Mouse (Mus musculus): ENCODE results near the gene Adgrg7.

Gene Adgrg7

GRCm38 (mm10) chr16:56795481-56796139 lies at the start of gene Adgrg7:
TSS of gene Adgrg7 (minus strand) at chr16:56795855.
- Histone ChIP-seq H3K27me3 (ENCODE audit: control insufficient read depth, insufficient read depth, low read length, poor library complexity, severe bottlenecking) (no peaks in the 10 kb centered on the region), H3K36me3 (ENCODE audit: control insufficient read depth, insufficient read depth, low read length, poor library complexity, severe bottlenecking) (no peaks in the 10 kb centered on the region)
- no peak for DNase-seq (ENCODE audit: low read depth, low spot score)

GRCm38 (mm10) chr16:56842988-56843387 lies 47.3 kb upstream of the Adgrg7 start:
- Histone ChIP-seq H3K27me3 (ENCODE audit: control insufficient read depth, insufficient read depth, low read length, poor library complexity, severe bottlenecking) (no peaks in the 10 kb centered on the region), H3K36me3 (ENCODE audit: control insufficient read depth, insufficient read depth, low read length, poor library complexity, severe bottlenecking) (no peaks in the 10 kb centered on the region)
- DNase-seq (ENCODE audit: low read depth, low spot score), result no peak

- no peaks in the 10 kb centered on the region for H3K27me3 ChIP-seq (ENCODE audit: control insufficient read depth, insufficient read depth, low read length, poor library complexity, severe bottlenecking)
- DNase-seq (ENCODE audit: low read depth, low spot score), result no peak
- H3K36me3 ChIP-seq (ENCODE audit: control insufficient read depth, insufficient read depth, low read length, poor library complexity, severe bottlenecking), result no peaks in the 10 kb centered on the region
These were observed 37.7 kb upstream of the Adgrg7 start for GRCm38 (mm10) chr16:56833312-56833711.

- Histone ChIP-seq H3K36me3 (ENCODE audit: control insufficient read depth, insufficient read depth, low read length, poor library complexity, severe bottlenecking) (no peaks in the 10 kb centered on the region), H3K27me3 (ENCODE audit: control insufficient read depth, insufficient read depth, low read length, poor library complexity, severe bottlenecking) (no peaks in the 10 kb centered on the region)
- DNase-seq (ENCODE audit: low read depth, low spot score), result no peak
These were observed 36.3 kb upstream of the Adgrg7 start for GRCm38 (mm10) chr16:56831986-56832385.

GRCm38 (mm10) chr16:56801370-56802109 lies 5.9 kb upstream of the Adgrg7 start:
- no peak for DNase-seq (ENCODE audit: low read depth, low spot score)
- Histone ChIP-seq H3K27me3 (ENCODE audit: control insufficient read depth, insufficient read depth, low read length, poor library complexity, severe bottlenecking) (no peaks in the 10 kb centered on the region), H3K36me3 (ENCODE audit: control insufficient read depth, insufficient read depth, low read length, poor library complexity, severe bottlenecking) (no peaks in the 10 kb centered on the region)

- no peaks in the 10 kb centered on the region for H3K36me3 ChIP-seq (ENCODE audit: control insufficient read depth, insufficient read depth, low read length, poor library complexity, severe bottlenecking)
- no peak for DNase-seq (ENCODE audit: low read depth, low spot score)
- no peaks in the 10 kb centered on the region for H3K27me3 ChIP-seq (ENCODE audit: control insufficient read depth, insufficient read depth, low read length, poor library complexity, severe bottlenecking)
These were observed 5.3 kb upstream of the Adgrg7 start for GRCm38 (mm10) chr16:56800946-56801345.

GRCm38 (mm10) chr16:56800469-56800868 lies 4.8 kb upstream of the Adgrg7 start:
- peak; percentile 53 for DNase-seq (ENCODE audit: low read depth, low spot score)
- Histone ChIP-seq H3K36me3 (ENCODE audit: control insufficient read depth, insufficient read depth, low read length, poor library complexity, severe bottlenecking) (no peaks in the 10 kb centered on the region), H3K27me3 (ENCODE audit: control insufficient read depth, insufficient read depth, low read length, poor library complexity, severe bottlenecking) (no peaks in the 10 kb centered on the region)

- DNase-seq (ENCODE audit: low read depth, low spot score), result no peak
- Histone ChIP-seq H3K27me3 (ENCODE audit: control insufficient read depth, insufficient read depth, low read length, poor library complexity, severe bottlenecking) (no peaks in the 10 kb centered on the region), H3K36me3 (ENCODE audit: control insufficient read depth, insufficient read depth, low read length, poor library complexity, severe bottlenecking) (no peaks in the 10 kb centered on the region)
These were observed 3.9 kb upstream of the Adgrg7 start for GRCm38 (mm10) chr16:56799541-56800029.

GRCm38 (mm10) chr16:56798873-56799272 lies 3.2 kb upstream of the Adgrg7 start:
- H3K36me3 ChIP-seq (ENCODE audit: control insufficient read depth, insufficient read depth, low read length, poor library complexity, severe bottlenecking), result no peaks in the 10 kb centered on the region
- H3K27me3 ChIP-seq (ENCODE audit: control insufficient read depth, insufficient read depth, low read length, poor library complexity, severe bottlenecking), result no peaks in the 10 kb centered on the region
- no peak for DNase-seq (ENCODE audit: low read depth, low spot score)

GRCm38 (mm10) chr16:56794383-56795144 lies 1.1 kb downstream of the Adgrg7 start:
- no peaks in the 10 kb centered on the region for H3K27me3 ChIP-seq (ENCODE audit: control insufficient read depth, insufficient read depth, low read length, poor library complexity, severe bottlenecking)
- H3K36me3 ChIP-seq (ENCODE audit: control insufficient read depth, insufficient read depth, low read length, poor library complexity, severe bottlenecking), result no peaks in the 10 kb centered on the region
- no peak for DNase-seq (ENCODE audit: low read depth, low spot score)

GRCm38 (mm10) chr16:56793778-56794177 lies 1.9 kb downstream of the Adgrg7 start:
- H3K27me3 ChIP-seq (ENCODE audit: control insufficient read depth, insufficient read depth, low read length, poor library complexity, severe bottlenecking), result no peaks in the 10 kb centered on the region
- H3K36me3 ChIP-seq (ENCODE audit: control insufficient read depth, insufficient read depth, low read length, poor library complexity, severe bottlenecking), result no peaks in the 10 kb centered on the region
- DNase-seq (ENCODE audit: low read depth, low spot score), result no peak

GRCm38 (mm10) chr16:56785943-56786342 lies 9.7 kb downstream of the Adgrg7 start:
- no peak for DNase-seq (ENCODE audit: low read depth, low spot score)
- Histone ChIP-seq H3K36me3 (ENCODE audit: control insufficient read depth, insufficient read depth, low read length, poor library complexity, severe bottlenecking) (no peaks in the 10 kb centered on the region), H3K27me3 (ENCODE audit: control insufficient read depth, insufficient read depth, low read length, poor library complexity, severe bottlenecking) (no peaks in the 10 kb centered on the region)

GRCm38 (mm10) chr16:56771163-56772105 lies 24.2 kb downstream of the Adgrg7 start:
- peak; percentile 64 for DNase-seq (ENCODE audit: low read depth, low spot score)

GRCm38 (mm10) chr16:56729060-56729459 lies 66.6 kb downstream of the Adgrg7 start:
- Histone ChIP-seq H3K27me3 (ENCODE audit: control insufficient read depth, insufficient read depth, low read length, poor library complexity, severe bottlenecking) (no peaks in the 10 kb centered on the region), H3K36me3 (ENCODE audit: control insufficient read depth, insufficient read depth, low read length, poor library complexity, severe bottlenecking) (no peaks in the 10 kb centered on the region)
- DNase-seq (ENCODE audit: low read depth, low spot score), result no peak

More at GRCm38 (mm10) chr16:56771163-56772105, 24.2 kb downstream of the Adgrg7 start:
- no peaks in the 10 kb centered on the region for H3K27me3 ChIP-seq (ENCODE audit: control insufficient read depth, insufficient read depth, low read length, poor library complexity, severe bottlenecking)
- H3K36me3 ChIP-seq (ENCODE audit: control insufficient read depth, insufficient read depth, low read length, poor library complexity, severe bottlenecking), result no peaks in the 10 kb centered on the region
